Mouse (Mus musculus): ENCODE data around the gene Ston2.
"Not testable (repeated sequence)": the region's sequence is repeated elsewhere in the genome, so short reads cannot be mapped to it uniquely, and the experiment has no call there.

The Ston2 gene

DNA sequence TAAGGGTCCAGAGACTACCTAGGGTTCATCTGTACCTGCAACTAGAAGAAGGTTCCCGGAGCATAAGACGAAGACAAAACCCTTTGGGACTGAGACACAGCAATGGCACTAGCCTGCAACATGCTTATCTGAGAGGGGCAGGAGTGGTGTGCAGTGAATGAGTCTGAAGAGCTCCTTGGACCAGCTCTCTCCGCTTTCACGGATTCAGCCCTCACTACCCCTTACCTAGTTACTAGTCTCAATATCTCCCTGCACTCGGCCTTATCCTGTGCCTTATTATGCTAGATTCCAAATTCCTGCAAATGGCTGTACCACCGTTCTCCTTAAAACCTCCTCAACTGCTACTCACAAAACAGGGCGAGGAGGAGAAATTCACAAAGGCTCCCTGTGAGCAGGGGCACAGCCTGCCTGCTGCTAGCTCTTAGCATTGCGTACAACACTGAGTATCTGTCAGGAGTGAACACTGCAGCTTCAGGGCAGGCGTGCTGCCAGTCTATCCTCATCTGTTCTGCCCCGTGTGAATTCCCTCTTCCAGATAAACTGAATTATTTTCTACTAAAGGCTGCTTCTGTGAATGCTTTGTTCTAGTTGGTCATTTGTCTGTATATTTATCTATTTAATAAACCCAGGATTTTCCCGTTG is 38.5 kb downstream of the Ston2 start:
- DNase-seq (ENCODE audit: low spot score) = no peak

GRCm38 (mm10) chr12:91748241-91748865 is 39.8 kb downstream of the Ston2 start:
- DNase-seq (ENCODE audit: low spot score) = peak; percentile 28

DNA sequence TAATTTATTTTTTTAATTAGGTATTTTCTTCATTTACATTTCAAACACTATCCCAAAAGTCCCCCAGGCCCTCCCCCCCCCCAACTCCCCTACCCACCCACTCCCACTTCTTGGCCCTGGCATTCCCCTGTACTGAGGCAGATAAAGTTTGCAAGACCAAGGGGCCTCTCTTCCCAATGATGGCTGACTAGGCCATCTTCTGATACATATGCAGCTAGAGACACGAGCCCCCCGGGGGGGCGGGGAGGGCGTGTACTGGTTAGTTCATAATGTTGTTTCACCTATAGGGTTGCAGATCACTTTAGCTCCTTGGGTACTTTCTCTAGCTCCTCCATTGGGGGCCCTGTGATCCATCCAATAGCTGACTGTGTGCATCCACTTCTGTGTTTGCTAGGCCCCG is 41.3 kb downstream of the Ston2 start:
- not testable (repeated sequence) for DNase-seq (ENCODE audit: low spot score)

DNA sequence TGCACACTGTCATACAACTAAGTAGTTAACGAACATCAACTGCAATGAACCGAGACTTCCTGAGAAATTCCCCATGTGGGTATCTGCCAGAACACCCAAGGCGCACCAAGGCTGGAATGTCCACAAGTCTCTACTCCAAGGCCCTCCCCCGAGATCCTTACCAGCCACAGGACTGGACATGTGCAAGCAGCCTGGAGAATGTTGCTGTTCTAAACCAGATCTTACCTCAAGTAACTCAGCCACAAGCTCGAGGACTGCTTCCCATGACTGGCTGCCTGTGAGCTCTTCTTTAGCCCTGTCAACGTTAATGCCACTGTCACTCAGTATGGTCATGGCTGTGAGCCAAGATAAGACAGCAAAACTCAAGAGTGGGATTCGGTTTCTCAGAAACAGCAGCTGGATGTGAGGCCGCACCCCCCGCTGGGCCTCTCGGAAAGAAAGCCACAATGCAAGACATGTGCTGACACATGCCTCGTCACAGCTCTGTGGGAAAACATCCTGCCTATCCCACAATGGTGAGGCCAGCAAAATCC is 42.4 kb downstream of the Ston2 start:
- DNase-seq (ENCODE audit: low spot score) = no peak

- no peak for DNase-seq (ENCODE audit: low spot score)
These were observed 44.1 kb downstream of the Ston2 start for GRCm38 (mm10) chr12:91744091-91744490.

GRCm38 (mm10) chr12:91742916-91743315 is 45.3 kb downstream of the Ston2 start:
- no peak for DNase-seq (ENCODE audit: low spot score)

DNA sequence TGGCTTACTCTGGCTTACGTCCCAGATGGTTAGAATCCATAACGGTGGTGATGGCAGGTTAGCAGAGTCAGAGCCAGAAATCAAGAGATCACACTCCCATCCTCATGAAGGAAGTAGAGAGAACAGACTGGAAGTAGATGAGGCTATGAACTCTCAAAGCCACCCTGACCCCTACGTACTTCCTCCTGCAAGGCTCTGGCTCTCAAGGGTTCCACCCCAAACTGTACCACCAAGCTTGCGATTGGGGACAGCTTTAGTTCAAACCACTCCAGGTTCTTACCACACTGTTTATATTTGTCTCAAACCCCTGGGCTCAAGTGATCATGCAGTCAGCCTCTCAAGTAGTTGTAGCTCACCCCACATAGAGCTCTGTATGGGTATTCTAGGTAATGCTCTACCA is 49.8 kb downstream of the Ston2 start:
- no peak for DNase-seq (ENCODE audit: low spot score)

DNA sequence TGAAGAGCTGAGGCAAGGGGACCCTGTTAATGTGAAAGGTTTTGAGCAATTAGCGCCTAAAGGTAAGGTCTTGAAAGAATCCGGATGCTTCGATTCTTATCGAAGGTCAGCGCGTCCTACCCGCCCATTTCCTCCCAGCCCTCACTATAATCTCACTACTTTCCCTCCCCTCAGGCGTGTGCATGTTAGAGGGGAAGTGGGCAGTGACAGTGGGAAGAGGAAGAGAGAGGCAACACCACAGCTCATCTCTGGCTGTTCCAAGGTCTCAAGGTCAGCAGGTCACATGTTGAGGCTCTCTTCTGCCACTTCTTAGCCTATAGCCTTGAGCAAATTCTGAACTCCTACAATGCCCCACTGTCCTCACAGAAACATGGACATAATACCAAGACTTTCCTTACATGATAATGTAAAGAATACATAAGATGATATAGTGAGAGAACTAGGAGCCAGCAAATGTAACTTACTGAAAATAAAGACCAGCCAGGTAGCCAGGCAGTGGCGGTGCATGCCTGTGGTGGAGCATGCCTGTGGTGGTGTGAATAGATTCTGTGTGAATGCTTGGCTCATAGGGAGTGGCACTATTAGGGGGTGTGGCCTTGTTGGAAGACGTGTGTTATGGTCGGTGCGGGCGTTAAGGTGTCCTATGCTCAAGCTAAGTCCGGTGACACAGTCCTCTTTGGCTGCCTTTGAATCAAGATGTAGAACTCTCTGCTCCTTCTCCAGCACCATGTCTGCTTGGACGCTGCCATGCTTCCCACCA is 51.8 kb downstream of the Ston2 start:
- DNase-seq (ENCODE audit: low spot score) = no peak

DNA sequence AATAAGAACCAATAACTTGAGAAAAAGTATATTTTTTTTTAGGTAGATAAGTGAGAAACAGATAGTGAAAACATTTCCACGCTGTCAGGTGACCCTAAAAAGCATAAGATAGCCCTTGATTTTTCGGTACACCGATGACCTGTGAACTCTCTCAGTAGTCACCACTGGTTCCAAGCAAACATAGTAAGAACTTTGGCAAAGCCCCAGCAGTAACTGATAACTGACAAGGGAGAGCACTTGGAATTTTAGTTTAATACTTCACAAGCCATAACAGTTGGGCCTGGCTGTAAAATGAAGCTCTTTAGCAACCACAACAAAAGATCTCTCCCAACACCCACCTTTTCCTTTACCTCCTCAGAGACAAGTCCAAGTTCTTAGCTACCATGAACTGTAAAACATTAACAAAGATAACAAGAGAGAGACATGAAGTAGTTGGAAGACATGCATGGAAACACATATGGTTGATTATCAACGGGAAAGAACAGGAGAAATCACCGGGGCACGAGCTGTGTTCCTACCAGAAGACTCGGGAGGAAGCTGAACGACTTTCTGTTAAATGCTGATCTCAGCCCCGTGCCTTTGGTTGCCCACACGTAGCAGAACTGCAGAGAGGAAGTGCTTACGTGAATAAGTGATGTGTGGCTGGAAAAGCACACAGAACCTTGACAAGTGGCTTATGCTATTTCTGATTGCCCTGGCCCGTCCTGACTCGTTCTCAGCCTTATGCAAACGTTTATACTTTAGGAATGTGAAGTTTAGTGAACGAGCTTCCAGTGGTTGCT is 53.8 kb downstream of the Ston2 start:
- no peak for DNase-seq (ENCODE audit: low spot score)

GRCm38 (mm10) chr12:91732729-91733448 is 55.3 kb downstream of the Ston2 start:
- DNase-seq (ENCODE audit: low spot score) = no peak

DNA sequence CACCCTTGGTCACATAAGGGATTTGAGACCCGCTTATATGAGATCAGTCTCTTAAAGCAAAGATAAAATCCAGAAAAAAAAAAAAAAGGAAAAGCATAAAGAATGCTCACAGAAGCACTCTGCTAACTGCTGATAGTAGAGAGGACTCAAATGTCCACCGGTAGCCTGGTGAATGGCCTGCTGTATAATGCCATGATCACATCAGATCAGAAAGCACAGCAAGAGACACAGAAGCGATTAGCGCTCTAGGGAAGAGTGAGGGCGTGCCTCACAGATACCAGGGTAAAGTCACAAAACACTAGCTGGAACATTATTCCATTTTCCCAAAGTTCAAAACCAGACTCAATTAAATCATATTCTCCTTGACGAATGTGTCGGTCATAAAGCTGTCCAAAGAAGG is 62.0 kb downstream of the Ston2 start:
- no peak for DNase-seq (ENCODE audit: low spot score)

- no peak for DNase-seq (ENCODE audit: low spot score)
These were observed 64.3 kb downstream of the Ston2 start for GRCm38 (mm10) chr12:91723912-91724311.

DNA sequence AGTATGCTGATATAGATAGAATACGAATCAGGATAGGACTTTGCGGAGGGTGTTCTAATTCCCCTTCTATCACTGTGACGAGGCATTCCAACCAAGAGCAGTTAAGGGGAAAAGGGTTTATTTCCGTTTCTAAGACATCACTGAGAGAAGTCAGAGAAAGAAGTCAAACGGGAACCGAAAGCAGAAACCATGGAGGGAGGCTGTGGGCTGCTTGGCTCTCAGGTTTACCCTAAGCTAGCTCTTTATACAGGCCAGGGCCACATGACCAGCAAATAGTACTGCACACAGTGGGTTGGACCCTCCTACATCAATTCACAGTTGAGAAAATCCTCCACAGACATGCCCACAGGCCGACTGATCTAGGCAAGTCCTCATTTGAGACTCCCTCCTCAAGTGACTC is 69.1 kb downstream of the Ston2 start:
- DNase-seq (ENCODE audit: low spot score) = no peak

DNA sequence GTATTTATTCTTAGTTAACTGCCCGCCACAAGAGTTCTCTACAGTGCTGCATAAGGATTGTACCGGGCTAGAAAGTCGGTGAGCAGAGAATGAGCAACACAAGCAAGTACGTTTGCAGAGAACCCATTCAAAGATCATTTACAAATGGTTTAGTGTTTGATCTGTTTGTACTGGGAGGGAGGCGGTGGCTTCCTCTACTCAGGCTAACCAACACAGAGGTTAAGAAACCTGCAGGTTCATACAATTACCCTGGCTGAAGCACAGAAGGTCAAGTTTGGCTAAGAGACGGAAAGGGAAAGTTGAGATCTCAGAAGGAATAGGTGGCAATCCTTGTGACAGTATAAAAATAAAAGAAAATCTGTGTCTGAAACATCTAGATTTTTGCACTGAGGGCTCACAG is 72.5 kb downstream of the Ston2 start:
- DNase-seq (ENCODE audit: low spot score) = no peak

- no peak for DNase-seq (ENCODE audit: low spot score)
These were observed 74.8 kb downstream of the Ston2 start for GRCm38 (mm10) chr12:91713358-91713757.

- no peak for DNase-seq (ENCODE audit: low spot score)
These were observed 76.5 kb downstream of the Ston2 start for GRCm38 (mm10) chr12:91711655-91712054.

- no peak for DNase-seq (ENCODE audit: low spot score)
These were observed 77.3 kb downstream of the Ston2 start for GRCm38 (mm10) chr12:91710876-91711275.

GRCm38 (mm10) chr12:91709634-91710033 is 78.6 kb downstream of the Ston2 start:
- DNase-seq (ENCODE audit: low spot score) = no peak

GRCm38 (mm10) chr12:91709232-91709631 is 79.0 kb downstream of the Ston2 start:
- no peak for DNase-seq (ENCODE audit: low spot score)

DNA sequence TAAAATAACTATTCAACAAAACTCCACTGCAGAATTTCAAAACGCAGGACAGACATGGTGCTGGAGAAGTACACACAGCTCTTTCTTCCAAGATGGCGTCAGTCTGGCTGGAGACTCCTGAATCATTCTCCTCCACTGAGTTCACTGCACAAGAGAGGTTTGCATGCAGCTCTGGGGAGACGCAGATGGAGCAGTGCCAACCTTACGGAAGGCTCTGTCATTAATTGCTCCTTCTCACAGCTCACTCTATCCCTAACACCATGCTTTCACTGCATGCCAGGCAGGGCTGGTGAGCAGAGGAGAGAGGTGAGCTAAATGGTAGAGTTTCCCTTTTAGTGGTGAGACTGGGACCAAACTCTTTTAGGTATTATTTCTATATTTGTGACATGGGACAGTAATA is 80.4 kb downstream of the Ston2 start:
- no peak for DNase-seq (ENCODE audit: low spot score)

- no peak for DNase-seq (ENCODE audit: low spot score)
These were observed 84.7 kb downstream of the Ston2 start for GRCm38 (mm10) chr12:91703533-91703932.

DNA sequence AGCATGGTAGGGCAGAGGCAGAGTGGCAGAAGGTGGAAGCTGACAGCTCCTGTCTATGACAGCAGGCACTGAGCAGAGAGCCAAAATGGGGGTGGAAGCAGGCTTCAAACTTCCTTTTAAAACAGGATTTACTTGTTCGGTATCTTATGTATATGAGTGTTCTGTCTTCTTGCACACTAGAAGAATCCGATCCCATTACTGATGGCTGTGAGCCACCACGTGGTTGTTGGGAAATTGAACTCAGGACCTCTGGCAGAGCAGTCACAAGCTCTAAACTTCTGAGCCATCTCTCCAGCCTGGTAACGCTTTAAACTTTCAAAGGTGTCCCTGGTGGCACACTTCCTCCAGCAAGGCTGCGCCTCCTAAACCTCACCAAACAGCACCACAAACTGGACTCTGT is 85.4 kb downstream of the Ston2 start:
- DNase-seq (ENCODE audit: low spot score) = no peak
